Mouse (Mus musculus) ES-Bruce4 (cell line): ENCODE results near the gene Hsd17b1. TPM values are rescaled to one million over a fixed set of nuclear protein-coding genes. Genes with fewer than 3 reads are reported as not detected.

Experiments
- H3K27ac ChIP-seq: 2 replicates; pipeline ENCODE4 v1.5.1; 2012; ENCODE audit warnings: low read length, inconsistent platforms; ENCODE audit not compliant: insufficient read depth
- H3K27me3 ChIP-seq: 2 replicates; pipeline ENCODE4 v1.6.1; 2012; ENCODE audit warnings: mild to moderate bottlenecking, low read length, inconsistent platforms; ENCODE audit not compliant: control insufficient read depth, poor library complexity, insufficient read depth, severe bottlenecking
- H3K36me3 ChIP-seq: 2 replicates; pipeline ENCODE4 v1.6.1; 2012; ENCODE audit warnings: inconsistent platforms, mild to moderate bottlenecking, low read length, moderate library complexity; ENCODE audit not compliant: control insufficient read depth, poor library complexity, insufficient read depth, severe bottlenecking
- H3K4me1 ChIP-seq: one replicate; pipeline ENCODE4 v1.8.1; 2011; ENCODE audit warnings: low read length; ENCODE audit not compliant: control insufficient read depth, insufficient read depth
- H3K4me3 ChIP-seq: 2 replicates; pipeline ENCODE4 v1.5.1; 2011; ENCODE audit warnings: low read depth, mild to moderate bottlenecking, low read length
- H3K9ac ChIP-seq: 2 replicates; pipeline ENCODE4 v1.6.1; 2012; ENCODE audit warnings: low read depth, mild to moderate bottlenecking, inconsistent platforms; ENCODE audit not compliant: poor library complexity, severe bottlenecking
- H3K9me3 ChIP-seq: replicated peaks from 2 replicates; pipeline ENCODE4 v1.6.1; 2012; ENCODE audit warnings: mild to moderate bottlenecking, low read length, inconsistent platforms; ENCODE audit not compliant: control insufficient read depth, poor library complexity, insufficient read depth, severe bottlenecking
- CTCF ChIP-seq: IDR thresholded peaks from one replicate; pipeline ENCODE4 v1.8.1; 2011; ENCODE audit warnings: low read depth, low read length
- EP300 ChIP-seq: IDR thresholded peaks from 2 replicates; pipeline ENCODE4 v1.6.1; 2011; ENCODE audit warnings: low read depth, low read length; ENCODE audit not compliant: insufficient read depth
- POLR2A ChIP-seq: IDR thresholded peaks from one replicate; pipeline ENCODE4 v1.8.1; 2011; ENCODE audit warnings: low read length; ENCODE audit not compliant: insufficient read depth
- polyA plus RNA-seq: library from polyadenylated mRNA; stranded (reverse); fragments of >200 nt; gene quantifications from 2 replicates; pipeline ENCODE4 v1.2.4, GENCODE M21; 2011; ENCODE audit warnings: low read depth; ENCODE audit not compliant: missing spikeins, insufficient read depth, insufficient read length

Hsd17b1 gene
- polyA plus RNA-seq, 1 experiment = 1.0 TPM

- Histone ChIP-seq H3K9ac (peak overlapping the region; percentile 33), H3K4me3 (peak overlapping the region; percentile 60), H3K27ac (no peak overlapping the region), H3K27me3 (0 out of 2 replicates have a peak, but pooled peaks cover 2% of the 10 kb centered on the region), H3K36me3 (no peaks in the 10 kb centered on the region), H3K4me1 (peaks cover 2% of the 10 kb centered on the region), H3K9me3 (no peaks in the 10 kb centered on the region)
- TF ChIP-seq EP300 = no peak
- TF ChIP-seq CTCF = no peak
- no peak for TF ChIP-seq POLR2A
These were observed 1.5 kb downstream of the Hsd17b1 start for GRCm38 (mm10) chr11:101079746-101080145.

GRCm38 (mm10) chr11:101080421-101080820 lies 2.2 kb downstream of the Hsd17b1 start:
- H3K36me3 ChIP-seq = no peaks in the 10 kb centered on the region
- TF ChIP-seq POLR2A = no peak
- TF ChIP-seq CTCF = no peak
- TF ChIP-seq EP300 = no peak
- H3K27ac ChIP-seq = no peak overlapping the region
- no peak overlapping the region for H3K9ac ChIP-seq
- H3K27me3 ChIP-seq = 0 out of 2 replicates have a peak, but pooled peaks cover 2% of the 10 kb centered on the region
- no peaks in the 10 kb centered on the region for H3K9me3 ChIP-seq
- H3K4me3 ChIP-seq = no peak overlapping the region
- peaks cover 2% of the 10 kb centered on the region for H3K4me1 ChIP-seq

- Histone ChIP-seq H3K36me3 (no peaks in the 10 kb centered on the region), H3K27me3 (0 out of 2 replicates have a peak, but pooled peaks cover 2% of the 10 kb centered on the region), H3K4me3 (peak overlapping the region; percentile 85; the same call in 1 of the 2 replicates), H3K4me1 (peaks cover 3% of the 10 kb centered on the region), H3K9ac (peak overlapping the region; percentile 75), H3K27ac (no peak overlapping the region), H3K9me3 (no peaks in the 10 kb centered on the region)
- TF ChIP-seq EP300 (no peak), POLR2A (no peak), CTCF (no peak)
These were observed 3.4 kb downstream of the Hsd17b1 start for GRCm38 (mm10) chr11:101081659-101082058.

GRCm38 (mm10) chr11:101082208-101083082 lies 4.2 kb downstream of the Hsd17b1 start, which contains the start of gene Coasy:
TSS of gene Coasy (plus strand) at chr11:101082565.
- peaks cover 3% of the 10 kb centered on the region for H3K4me1 ChIP-seq
- H3K27me3 ChIP-seq = 0 out of 2 replicates have a peak, but pooled peaks cover 2% of the 10 kb centered on the region
- TF ChIP-seq CTCF (no peak), POLR2A (peak; percentile 52), EP300 (no peak)
- H3K9ac ChIP-seq = peak within 1 kb of the TSS; percentile 75
- H3K27ac ChIP-seq = 0 out of 2 replicates have a peak within 1 kb of the TSS, but pooled peaks have one; percentile 11
- H3K36me3 ChIP-seq = no peaks in the 10 kb centered on the region
- H3K9me3 ChIP-seq = no peaks in the 10 kb centered on the region
- H3K4me3 ChIP-seq = peak within 1 kb of the TSS; percentile 85

- Histone ChIP-seq H3K27me3 (0 out of 2 replicates have a peak, but pooled peaks cover 2% of the 10 kb centered on the region), H3K27ac (no peak overlapping the region), H3K9me3 (no peaks in the 10 kb centered on the region), H3K36me3 (no peaks in the 10 kb centered on the region), H3K4me3 (peak overlapping the region; percentile 81), H3K4me1 (peaks cover 3% of the 10 kb centered on the region), H3K9ac (peak overlapping the region; percentile 75)
- TF ChIP-seq EP300 (no peak), POLR2A (no peak), CTCF (no peak)
These were observed 5.0 kb downstream of the Hsd17b1 start for GRCm38 (mm10) chr11:101083083-101083697.

GRCm38 (mm10) chr11:101084246-101084645 lies 6.0 kb downstream of the Hsd17b1 start:
- Histone ChIP-seq H3K9ac (no peak overlapping the region), H3K27ac (no peak overlapping the region), H3K27me3 (0 out of 2 replicates have a peak, but pooled peaks cover 2% of the 10 kb centered on the region), H3K4me3 (no peak overlapping the region), H3K36me3 (peaks cover 5% of the 10 kb centered on the region; the same call in 1 of the 2 replicates), H3K4me1 (peaks cover 3% of the 10 kb centered on the region), H3K9me3 (no peaks in the 10 kb centered on the region)
- TF ChIP-seq POLR2A (no peak), CTCF (no peak), EP300 (no peak)
